Mouse (Mus musculus): ENCODE measurements at regions not wholly inside any gene's neighbourhood (a gene's known extent, or its start where the extent isn't known, plus 50 kb on each side); places are given as distances from the start of the nearest gene placed in this dataset.
A peak's percentile ranks its signal among the peaks of the same experiment; 100 is the strongest.

- DNase-seq (ENCODE audit: extremely low spot score in 1 of 2, low spot score in 1 of 2), result peak; percentile 33 to 67
Measured at GRCm38 (mm10) chr4:31608811-31609210, 355.1 kb upstream of the Map3k7 start.

- no peak for DNase-seq (ENCODE audit: extremely low spot score in 1 of 2, low spot score in 1 of 2)
Measured at GRCm38 (mm10) chr4:31609559-31609958, 354.3 kb upstream of the Map3k7 start.

- no peak for DNase-seq (ENCODE audit: extremely low spot score in 1 of 2, low spot score in 1 of 2)
Measured at GRCm38 (mm10) chr4:31612147-31612824, 351.6 kb upstream of the Map3k7 start.

DNA sequence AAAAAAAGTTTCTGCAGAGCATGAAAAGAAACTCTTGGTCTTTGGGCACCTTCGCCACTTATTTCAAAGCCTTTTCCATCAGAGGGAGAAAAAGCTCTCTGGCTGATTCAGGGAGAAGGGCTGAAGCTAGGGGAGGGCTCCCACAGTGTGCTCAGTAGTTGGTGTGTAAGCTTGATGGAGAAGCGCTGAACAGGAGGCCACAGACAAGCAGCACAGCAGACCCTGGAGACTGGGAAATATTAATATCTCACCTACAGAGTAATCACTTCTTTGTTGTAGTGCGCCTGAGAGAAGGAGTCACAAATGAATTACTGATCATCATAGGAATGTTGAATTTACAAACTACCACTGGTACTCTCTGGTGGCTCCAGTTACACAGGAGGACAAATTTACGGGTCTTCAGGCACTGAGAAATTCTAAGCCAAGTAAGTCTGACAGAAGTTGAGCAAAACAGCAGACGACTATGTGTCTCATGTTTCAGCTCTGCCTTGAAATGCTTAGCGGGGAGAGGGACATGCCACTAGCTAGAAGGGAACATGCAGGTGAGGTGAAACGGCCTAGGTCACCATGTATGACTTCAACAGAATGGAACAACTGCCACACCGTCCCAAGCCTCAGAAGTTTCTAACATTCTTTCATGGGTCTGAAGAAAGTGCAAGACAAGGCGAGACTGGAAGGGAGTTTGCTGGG lies 350.9 kb upstream of the Map3k7 start:
- DNase-seq (ENCODE audit: extremely low spot score in 1 of 2, low spot score in 1 of 2), result no peak

- DNase-seq (ENCODE audit: extremely low spot score in 1 of 2, low spot score in 1 of 2), result no peak
Measured at GRCm38 (mm10) chr4:31617572-31617971, 346.3 kb upstream of the Map3k7 start.

GRCm38 (mm10) chr4:31618026-31618425 lies 345.9 kb upstream of the Map3k7 start:
- DNase-seq (ENCODE audit: extremely low spot score in 1 of 2, low spot score in 1 of 2), result no peak

DNA sequence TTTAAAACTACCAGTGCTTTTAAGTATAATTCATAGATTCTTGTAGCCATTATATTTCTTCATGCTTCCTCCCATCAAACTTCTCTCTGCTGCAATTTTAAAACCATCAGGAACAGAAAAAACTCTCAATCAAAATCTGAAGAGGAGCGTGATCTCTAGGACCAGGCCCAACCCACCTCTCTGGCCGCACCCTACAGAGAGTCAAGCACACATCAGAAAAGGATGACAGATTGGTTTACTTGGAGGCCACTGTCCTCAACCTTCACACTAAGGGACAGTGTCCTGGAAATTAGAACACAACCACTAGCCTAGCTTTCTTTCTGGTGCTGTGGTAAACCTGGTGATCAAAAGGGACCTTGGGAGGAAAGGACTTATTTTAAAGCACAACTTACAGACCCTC lies 342.7 kb upstream of the Map3k7 start:
- no peak for DNase-seq (ENCODE audit: extremely low spot score in 1 of 2, low spot score in 1 of 2)

DNA sequence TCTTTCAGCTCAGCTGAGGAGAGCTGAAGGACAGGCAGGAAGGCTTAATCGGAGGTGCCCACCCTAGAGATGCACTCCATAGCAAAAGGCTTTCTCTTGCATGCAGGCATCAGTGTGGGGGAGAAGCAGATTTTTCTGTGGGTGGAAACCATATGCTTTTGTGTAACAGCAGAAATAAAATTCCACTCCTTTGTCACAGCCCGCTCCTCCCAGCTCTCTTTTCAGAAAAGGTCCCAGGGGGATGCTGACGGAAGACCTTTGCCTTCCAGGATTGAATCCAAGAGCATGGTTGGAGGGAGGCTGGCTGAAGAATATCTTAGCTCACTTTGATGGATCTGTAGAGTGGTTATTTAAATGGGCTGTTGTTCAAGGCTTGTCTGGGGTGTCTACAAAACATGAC lies 336.8 kb upstream of the Map3k7 start:
- peak in 1 of 2 experiments; percentile 43 for DNase-seq (ENCODE audit: extremely low spot score in 1 of 2, low spot score in 1 of 2)

DNA sequence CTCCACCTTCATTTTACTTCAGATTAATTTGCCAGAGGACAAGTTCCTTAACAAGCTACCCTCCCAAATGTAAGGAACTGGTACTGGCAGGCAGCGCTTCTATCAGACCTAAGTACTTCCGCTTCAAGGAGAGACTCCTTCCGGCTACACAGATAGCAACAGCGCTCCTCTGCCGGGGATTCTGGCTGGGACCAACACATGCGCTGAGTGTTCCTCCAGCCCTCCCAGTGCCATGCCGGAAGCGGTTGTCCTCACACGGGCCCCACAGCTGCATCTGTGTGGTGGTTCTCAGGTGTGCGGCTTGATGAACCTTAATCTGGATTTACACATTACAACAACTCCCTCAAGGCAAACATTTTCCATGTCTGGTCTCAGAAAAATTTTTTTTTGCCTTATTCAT lies 336.1 kb upstream of the Map3k7 start:
- peak in 1 of 2 experiments; percentile 28 for DNase-seq (ENCODE audit: extremely low spot score in 1 of 2, low spot score in 1 of 2)

DNA sequence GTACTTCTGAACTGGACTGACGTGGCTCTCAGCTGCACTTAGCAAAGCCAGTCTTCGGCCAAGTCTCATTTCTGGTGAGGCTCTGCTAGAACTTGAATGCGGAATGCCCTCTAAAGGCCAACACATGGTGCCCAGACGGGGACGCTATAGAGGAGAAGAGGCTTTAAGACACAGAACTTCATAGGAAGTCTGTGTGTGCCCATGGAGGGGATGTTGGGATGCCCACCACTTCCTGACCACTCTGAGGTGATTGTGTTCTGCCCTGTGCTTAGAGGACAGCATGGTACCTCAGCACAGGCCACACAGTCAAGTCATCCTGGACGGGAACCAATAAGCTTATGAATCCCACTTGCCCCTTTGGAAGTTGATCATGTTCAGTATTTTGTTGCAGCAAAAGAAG lies 325.3 kb upstream of the Map3k7 start:
- no peak for DNase-seq (ENCODE audit: extremely low spot score in 1 of 2, low spot score in 1 of 2)

- DNase-seq (ENCODE audit: extremely low spot score in 1 of 2, low spot score in 1 of 2), result peak; percentile 22 to 76
Measured at GRCm38 (mm10) chr4:31642161-31642560, 321.7 kb upstream of the Map3k7 start.

GRCm38 (mm10) chr4:31642593-31643290 lies 321.2 kb upstream of the Map3k7 start:
- DNase-seq (ENCODE audit: extremely low spot score in 1 of 2, low spot score in 1 of 2), result no peak

DNA sequence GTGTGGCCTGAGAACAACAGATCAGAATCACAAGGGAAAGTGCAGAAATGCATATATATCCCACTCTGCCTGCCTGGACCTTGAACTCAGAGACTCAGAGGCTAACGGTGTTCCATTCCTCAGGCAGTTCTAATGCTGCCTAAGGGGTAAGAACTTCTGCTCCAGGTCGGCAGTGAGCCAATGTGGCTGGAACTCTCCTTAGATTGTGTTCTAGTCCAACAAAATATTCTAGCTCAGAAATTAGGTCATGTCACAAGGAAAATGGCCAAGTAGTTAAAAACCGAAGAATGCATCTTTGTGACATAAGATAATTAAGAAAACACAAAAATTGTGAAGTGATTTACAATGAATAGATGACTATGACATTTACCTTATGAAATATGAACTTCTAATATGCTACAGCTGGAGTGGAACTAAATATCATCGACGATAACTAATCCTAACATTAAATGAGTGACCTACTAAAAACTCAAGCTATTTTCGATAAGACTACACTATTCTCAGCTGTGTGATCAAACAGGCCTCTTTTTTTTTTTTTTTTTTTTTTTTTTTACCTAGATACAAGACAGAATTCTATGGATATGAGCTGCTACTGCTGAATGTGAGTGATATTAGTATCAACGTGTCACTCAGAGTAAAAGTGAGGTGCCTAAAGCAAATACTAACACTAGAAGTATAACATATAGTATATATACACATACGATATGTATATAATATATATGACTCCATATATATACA lies 315.1 kb upstream of the Map3k7 start:
- DNase-seq (ENCODE audit: extremely low spot score in 1 of 2, low spot score in 1 of 2), result no peak

DNA sequence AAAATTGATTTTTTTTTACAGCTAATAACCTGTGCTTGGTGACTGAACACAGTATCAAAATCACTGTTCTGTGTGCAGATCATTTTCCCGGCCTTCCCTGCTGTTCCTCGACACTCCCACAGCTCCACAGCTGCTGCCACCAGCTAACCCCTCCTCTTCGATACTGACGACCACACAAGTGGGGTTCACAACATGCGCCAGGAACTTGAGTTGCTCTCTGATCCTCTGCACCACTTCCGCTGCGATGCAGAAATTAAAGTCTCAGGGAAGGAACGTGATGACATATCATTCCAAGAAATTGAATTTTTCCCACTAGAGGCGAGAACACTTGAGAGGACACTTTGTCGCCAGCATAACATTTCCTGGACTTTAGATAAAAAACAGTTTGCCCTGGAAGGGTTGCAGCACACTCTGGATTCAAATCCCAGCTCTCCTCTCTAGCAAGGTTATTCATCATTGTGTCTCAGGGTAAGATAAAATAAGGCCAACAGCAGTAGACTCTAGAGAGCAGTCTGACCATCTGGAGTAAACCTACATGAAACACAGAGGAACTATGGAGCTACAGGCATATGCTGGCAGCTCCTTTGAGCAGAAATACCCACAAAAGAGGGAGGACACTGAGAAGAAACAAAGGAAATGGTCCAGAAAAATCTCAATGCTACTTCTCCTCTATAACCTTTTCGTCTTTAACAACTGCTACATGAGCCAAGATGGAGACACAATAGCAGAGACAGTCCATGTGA lies 308.4 kb upstream of the Map3k7 start:
- no peak for DNase-seq (ENCODE audit: extremely low spot score in 1 of 2, low spot score in 1 of 2)

DNA sequence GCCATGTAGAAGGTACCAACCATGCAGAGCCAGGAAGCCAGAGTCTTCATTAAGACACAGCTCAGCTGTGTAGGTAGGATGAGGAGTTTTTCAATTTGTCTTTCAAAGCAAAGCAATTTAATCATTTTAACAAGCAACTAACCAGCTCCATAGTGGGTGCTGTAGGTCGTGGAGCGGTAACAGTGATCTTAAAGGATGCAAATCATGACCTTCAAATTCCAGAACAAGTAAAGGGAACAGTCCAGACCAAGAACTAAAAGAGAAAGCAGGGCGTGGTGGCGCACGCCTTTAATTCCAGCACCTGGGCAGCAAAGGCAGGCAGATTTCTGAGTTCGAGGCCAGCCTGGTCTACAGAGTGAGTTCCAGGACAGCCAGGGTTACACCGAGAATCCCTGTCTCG lies 307.8 kb upstream of the Map3k7 start:
- DNase-seq (ENCODE audit: extremely low spot score in 1 of 2, low spot score in 1 of 2), result no peak

GRCm38 (mm10) chr4:31658820-31659219 lies 305.1 kb upstream of the Map3k7 start:
- no peak for DNase-seq (ENCODE audit: extremely low spot score in 1 of 2, low spot score in 1 of 2)

GRCm38 (mm10) chr4:31660896-31661295 lies 303.0 kb upstream of the Map3k7 start:
- DNase-seq (ENCODE audit: extremely low spot score in 1 of 2, low spot score in 1 of 2), result no peak

DNA sequence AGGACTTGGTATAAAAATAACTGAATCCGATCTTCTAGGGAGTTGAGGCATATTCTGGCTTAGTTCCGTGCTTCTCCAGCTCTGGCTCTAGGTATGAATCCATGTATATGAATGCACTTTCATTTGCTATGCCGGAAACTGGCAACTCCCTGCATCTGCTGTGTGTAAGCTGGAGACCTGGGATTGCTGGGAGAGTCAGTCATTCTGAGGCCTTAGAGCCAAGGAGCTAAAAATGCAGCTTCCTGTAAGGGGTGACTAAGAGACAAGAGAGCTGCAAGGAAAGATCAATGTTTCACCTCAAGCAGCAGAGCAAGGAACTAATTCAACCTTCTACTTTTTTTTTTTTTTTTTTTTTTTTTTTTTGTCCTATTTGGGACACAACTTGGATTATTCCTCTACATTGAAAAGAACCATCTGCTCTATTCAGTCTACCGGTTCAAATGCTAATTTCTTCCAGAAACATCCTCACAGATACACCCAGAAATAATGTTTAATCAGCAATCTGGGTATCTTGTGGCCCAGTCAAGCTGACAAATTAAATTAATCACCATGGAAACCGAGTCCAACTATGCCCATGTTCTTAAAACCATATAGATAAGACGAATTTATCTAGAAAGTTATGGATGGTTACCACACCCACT lies 292.2 kb upstream of the Map3k7 start:
- no peak for DNase-seq (ENCODE audit: extremely low spot score in 1 of 2, low spot score in 1 of 2)

DNA sequence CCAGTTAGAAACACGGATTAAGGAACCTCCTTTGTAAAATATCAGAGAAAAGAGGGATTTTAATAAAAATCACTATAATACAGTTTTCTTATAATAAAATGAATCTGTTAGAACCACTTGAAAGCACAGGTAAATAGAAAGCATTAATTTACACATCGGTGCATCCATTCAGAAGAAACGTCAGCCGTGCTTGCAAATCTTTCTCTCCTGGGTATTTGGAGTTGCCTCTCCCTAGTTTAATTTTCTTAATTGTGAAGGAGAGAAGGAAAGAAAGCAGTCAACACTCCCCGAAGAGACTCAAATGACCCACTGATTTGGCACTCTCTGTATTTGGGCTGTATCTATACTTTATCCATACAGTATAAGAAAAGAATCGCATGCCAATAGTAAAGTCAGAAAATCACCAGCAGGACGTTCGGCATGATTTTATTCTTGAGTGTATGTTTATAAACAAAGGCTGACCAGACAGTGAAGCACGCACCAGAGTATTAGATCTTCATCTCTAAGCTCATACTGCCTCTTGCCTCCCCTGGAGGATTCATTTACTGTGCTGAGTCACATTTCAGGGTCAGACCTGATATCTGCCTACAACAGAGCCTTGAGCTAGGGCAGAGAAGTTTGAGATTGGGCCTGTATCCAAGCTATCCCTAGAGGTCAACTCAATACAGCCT lies 291.6 kb upstream of the Map3k7 start:
- no peak for DNase-seq (ENCODE audit: extremely low spot score in 1 of 2, low spot score in 1 of 2)

GRCm38 (mm10) chr4:31672842-31673171 lies 291.1 kb upstream of the Map3k7 start:
- no peak for DNase-seq (ENCODE audit: extremely low spot score in 1 of 2, low spot score in 1 of 2)
